Mouse (Mus musculus): Measurements from ENCODE around the gene Hnrnpf. TPM values are rescaled to one million over a fixed set of nuclear protein-coding genes. Genes with fewer than 3 reads are reported as not detected.

Hnrnpf gene
- total and polyA plus RNA-seq, 2 experiments = 89.3 to 188 TPM

GRCm38 (mm10) chr6:117893435-117893834, 6.7 kb upstream of the Hnrnpf start:
- TF ChIP-seq CTCF (IDR thresholded peaks at IDR 0.05; ENCODE audit: low read depth, low read length) = no peak
- TF ChIP-seq POLR2A (IDR thresholded peaks at IDR 0.05; ENCODE audit: extremely low read depth, insufficient read depth, low read length) = no peak
- no peak for DNase-seq (ENCODE audit: extremely low read depth, low read depth, low spot score)
- no peak overlapping the region for H3K9ac ChIP-seq (ENCODE audit: low read depth, low read length)
- WGBS = 87% methylated on average over 2 of the region's 2 CpGs
- H3K4me3 ChIP-seq (ENCODE audit: insufficient read depth, low read depth, low read length) = no peak overlapping the region
- no peaks in the 10 kb centered on the region for H3K36me3 ChIP-seq (ENCODE audit: control insufficient read depth, insufficient read depth, low read length)
- peaks cover 9% of the 10 kb centered on the region for H3K4me1 ChIP-seq (ENCODE audit: control insufficient read depth, insufficient read depth, low read length)
- H3K27ac ChIP-seq (replicated peaks; ENCODE audit: insufficient read depth, low read depth, low read length) = no peak overlapping the region
- H3K27me3 ChIP-seq (ENCODE audit: control insufficient read depth, insufficient read depth, low read length) = no peaks in the 10 kb centered on the region
- H3K79me2 ChIP-seq (ENCODE audit: control insufficient read depth, insufficient read depth, low read length) = no peaks in the 10 kb centered on the region

- H3K36me3 ChIP-seq (ENCODE audit: control insufficient read depth, insufficient read depth, low read length) = no peaks in the 10 kb centered on the region
- no peak for TF ChIP-seq POLR2A (IDR thresholded peaks at IDR 0.05; ENCODE audit: extremely low read depth, insufficient read depth, low read length)
- H3K79me2 ChIP-seq (ENCODE audit: control insufficient read depth, insufficient read depth, low read length) = no peaks in the 10 kb centered on the region
These were observed 2.3 kb upstream of the Hnrnpf start for GRCm38 (mm10) chr6:117897800-117898199.

GRCm38 (mm10) chr6:117901510-117902402, 1.6 kb downstream of the Hnrnpf start:
- Histone ChIP-seq H3K27ac (replicated peaks; ENCODE audit: insufficient read depth, low read depth, low read length) (no peak overlapping the region), H3K27me3 (ENCODE audit: control insufficient read depth, insufficient read depth, low read length) (no peaks in the 10 kb centered on the region), H3K36me3 (ENCODE audit: control insufficient read depth, insufficient read depth, low read length) (no peaks in the 10 kb centered on the region), H3K4me1 (ENCODE audit: control insufficient read depth, insufficient read depth, low read length) (no peaks in the 10 kb centered on the region), H3K9ac (ENCODE audit: low read depth, low read length) (no peak overlapping the region), H3K79me2 (ENCODE audit: control insufficient read depth, insufficient read depth, low read length) (no peaks in the 10 kb centered on the region), H3K4me3 (ENCODE audit: insufficient read depth, low read depth, low read length) (no peak overlapping the region)
- WGBS = 85% methylated on average over 9 of the region's 9 CpGs
- TF ChIP-seq CTCF (IDR thresholded peaks at IDR 0.05; ENCODE audit: low read depth, low read length) (no peak), POLR2A (IDR thresholded peaks at IDR 0.05; ENCODE audit: extremely low read depth, insufficient read depth, low read length) (no peak)
- DNase-seq (ENCODE audit: extremely low read depth, low read depth, low spot score) = no peak

More at GRCm38 (mm10) chr6:117897800-117898199, 2.3 kb upstream of the Hnrnpf start:
- 50% methylated on average over 5 of the region's 5 CpGs for WGBS
- Histone ChIP-seq H3K4me3 (ENCODE audit: insufficient read depth, low read depth, low read length) (no peak overlapping the region), H3K4me1 (ENCODE audit: control insufficient read depth, insufficient read depth, low read length) (no peaks in the 10 kb centered on the region), H3K9ac (ENCODE audit: low read depth, low read length) (no peak overlapping the region), H3K27me3 (ENCODE audit: control insufficient read depth, insufficient read depth, low read length) (no peaks in the 10 kb centered on the region), H3K27ac (replicated peaks; ENCODE audit: insufficient read depth, low read depth, low read length) (0 out of 2 replicates have a peak overlapping the region, but pooled peaks have one; percentile 0)
- DNase-seq (ENCODE audit: extremely low read depth, low read depth, low spot score) = peak; percentile 91

- DNase-seq (ENCODE audit: extremely low read depth, low read depth, low spot score) = no peak
- H3K4me1 ChIP-seq (ENCODE audit: control insufficient read depth, insufficient read depth, low read length) = no peaks in the 10 kb centered on the region
- H3K79me2 ChIP-seq (ENCODE audit: control insufficient read depth, insufficient read depth, low read length) = peaks cover 5% of the 10 kb centered on the region; the same call in 1 of the 2 replicates
- TF ChIP-seq POLR2A (IDR thresholded peaks at IDR 0.05; ENCODE audit: extremely low read depth, insufficient read depth, low read length) (no peak), CTCF (IDR thresholded peaks at IDR 0.05; ENCODE audit: low read depth, low read length) (no peak)
- no peak overlapping the region for H3K9ac ChIP-seq (ENCODE audit: low read depth, low read length)
- H3K4me3 ChIP-seq (ENCODE audit: insufficient read depth, low read depth, low read length) = no peak overlapping the region
- H3K27ac ChIP-seq (replicated peaks; ENCODE audit: insufficient read depth, low read depth, low read length) = no peak overlapping the region
- no peaks in the 10 kb centered on the region for H3K27me3 ChIP-seq (ENCODE audit: control insufficient read depth, insufficient read depth, low read length)
- H3K36me3 ChIP-seq (ENCODE audit: control insufficient read depth, insufficient read depth, low read length) = no peaks in the 10 kb centered on the region
- 93% methylated on average over 4 of the region's 4 CpGs for WGBS
These were observed 2.4 kb downstream of the Hnrnpf start for GRCm38 (mm10) chr6:117902556-117902955.

GRCm38 (mm10) chr6:117903836-117904235, 3.7 kb downstream of the Hnrnpf start:
- WGBS = 90% methylated on average over 3 of the region's 3 CpGs
- H3K27me3 ChIP-seq (ENCODE audit: control insufficient read depth, insufficient read depth, low read length) = no peaks in the 10 kb centered on the region
- no peak overlapping the region for H3K27ac ChIP-seq (replicated peaks; ENCODE audit: insufficient read depth, low read depth, low read length)
- peaks cover 2% of the 10 kb centered on the region for H3K4me1 ChIP-seq (ENCODE audit: control insufficient read depth, insufficient read depth, low read length)
- no peaks in the 10 kb centered on the region for H3K36me3 ChIP-seq (ENCODE audit: control insufficient read depth, insufficient read depth, low read length)
- no peak overlapping the region for H3K4me3 ChIP-seq (ENCODE audit: insufficient read depth, low read depth, low read length)
- no peak overlapping the region for H3K9ac ChIP-seq (ENCODE audit: low read depth, low read length)
- peaks cover 13% of the 10 kb centered on the region for H3K79me2 ChIP-seq (ENCODE audit: control insufficient read depth, insufficient read depth, low read length)
- no peak for DNase-seq (ENCODE audit: extremely low read depth, low read depth, low spot score)
- TF ChIP-seq POLR2A (IDR thresholded peaks at IDR 0.05; ENCODE audit: extremely low read depth, insufficient read depth, low read length) = no peak
- no peak for TF ChIP-seq CTCF (IDR thresholded peaks at IDR 0.05; ENCODE audit: low read depth, low read length)
